Mouse (Mus musculus) small intestine, adult 2 months (tissue): ENCODE measurements around the gene Tuba1b.

Source experiments
- CTCF ChIP-seq: fragments of 200-500 bp; IDR thresholded peaks from 2 replicates; pipeline ENCODE4 v1.5.1; 2012; ENCODE audit warnings: low read depth, mild to moderate bottlenecking, control low read depth, inconsistent platforms, low read length, moderate library complexity, mixed read lengths; ENCODE audit not compliant: insufficient replicate concordance, insufficient read length; ENCODE audit errors: extremely low read depth
- POLR2A ChIP-seq: fragments of 200-500 bp; IDR thresholded peaks from 2 replicates; pipeline ENCODE4 v1.6.1; 2012; ENCODE audit warnings: low read depth, mild to moderate bottlenecking, control low read depth, inconsistent platforms, low read length, moderate library complexity

DNA sequence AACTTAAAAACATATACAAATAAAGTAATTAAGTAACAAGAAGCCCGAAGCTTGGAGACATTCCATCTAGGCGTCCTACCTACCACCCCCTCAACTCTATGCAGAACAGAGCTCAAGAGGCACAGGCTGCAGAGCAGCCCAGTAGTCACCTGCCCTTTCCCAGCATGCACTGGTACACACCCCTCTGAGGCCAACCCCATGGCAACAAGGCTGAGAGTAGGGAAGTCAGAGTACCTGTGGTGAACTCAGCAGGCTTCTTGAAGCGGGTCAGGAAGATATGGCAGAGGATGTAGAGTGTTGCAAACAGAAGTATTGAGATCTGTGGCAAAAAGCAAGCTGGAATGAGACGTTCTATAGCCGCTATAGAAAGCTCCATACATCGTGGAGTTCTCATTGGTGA, 19.5 kb downstream of the Tuba1b start:
- TF ChIP-seq CTCF, result no peak
- TF ChIP-seq POLR2A, result no peak
